Mouse (Mus musculus): ENCODE measurements around the gene Ccn1. TPM values are rescaled to one million over a fixed set of nuclear protein-coding genes. Genes with fewer than 3 reads are reported as not detected.

The Ccn1 gene
- polyA plus RNA-seq (2012; rRNA removed; ENCODE audit: low replicate concordance) = 11.0 and 19.2 TPM in 2 replicates

DNA sequence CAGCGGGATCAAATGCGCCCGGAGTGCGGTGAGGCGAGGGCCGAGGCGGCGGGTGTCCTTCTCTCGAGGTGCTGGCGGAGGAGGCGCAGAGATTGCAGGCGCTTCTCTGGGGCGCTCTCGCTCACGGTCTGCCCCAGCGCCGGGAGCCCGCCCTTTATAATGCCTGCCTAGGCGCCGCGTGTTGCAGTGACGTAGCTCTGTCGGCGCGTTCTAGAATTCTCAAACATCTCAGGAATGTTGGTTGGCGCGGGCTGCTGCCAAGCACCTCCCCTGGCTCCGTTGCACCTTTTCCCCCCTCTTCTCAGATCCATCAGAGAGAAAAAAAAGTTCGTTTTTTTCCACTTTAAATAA, at the start of gene Ccn1:
Gene Ccn1, minus strand, starts transcription at position 130 of the 351 bp plus-strand sequence.

Other genes with a start within 250 kb of the Ccn1 start
- 1.2 and 3.9 TPM in 2 replicates for gene Znhit6, start 73.8 kb downstream of the Ccn1 start, polyA plus RNA-seq (2012; rRNA removed; ENCODE audit: low replicate concordance)
- gene Ddah1, start 108.7 kb upstream of the Ccn1 start, polyA plus RNA-seq (2012; rRNA removed; ENCODE audit: low replicate concordance) = 3.3 and 5.0 TPM in 2 replicates